Mouse (Mus musculus): ENCODE measurements around the gene Gnptg. TPM values are rescaled to one million over a fixed set of nuclear protein-coding genes. Genes with fewer than 3 reads are reported as not detected.
A peak's percentile ranks its signal among the peaks of the same experiment; 100 is the strongest.

Gene Gnptg
- total RNA-seq, 2 experiments from 2014 or later, result 39.0 to 40.6 TPM

- no peak for DNase-seq (ENCODE audit: low spot score in 2 of 2)
Measured at GRCm38 (mm10) chr17:25210006-25210405, 29.9 kb downstream of the Gnptg start.

DNA sequence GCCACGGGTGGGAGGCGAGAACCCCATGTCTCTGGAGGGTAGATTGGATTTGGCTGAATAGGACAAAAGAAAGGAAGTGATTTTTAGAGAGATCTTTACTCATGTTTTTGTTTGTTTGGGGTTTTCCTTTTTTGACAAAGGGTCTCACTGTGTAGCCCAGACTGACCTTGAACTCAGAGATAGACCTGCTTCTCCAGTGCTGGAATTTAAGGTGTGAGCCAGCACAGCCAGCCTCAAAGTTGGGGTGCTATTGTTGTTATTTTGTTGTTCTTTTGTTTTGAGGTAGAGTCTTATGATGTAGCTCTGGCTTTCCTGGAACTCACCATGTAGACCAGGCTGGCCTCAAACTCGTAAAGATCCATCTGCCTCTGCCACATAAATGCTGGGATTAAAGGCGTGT, 37.5 kb downstream of the Gnptg start:
- no peak for DNase-seq (ENCODE audit: low spot score in 2 of 2)

DNA sequence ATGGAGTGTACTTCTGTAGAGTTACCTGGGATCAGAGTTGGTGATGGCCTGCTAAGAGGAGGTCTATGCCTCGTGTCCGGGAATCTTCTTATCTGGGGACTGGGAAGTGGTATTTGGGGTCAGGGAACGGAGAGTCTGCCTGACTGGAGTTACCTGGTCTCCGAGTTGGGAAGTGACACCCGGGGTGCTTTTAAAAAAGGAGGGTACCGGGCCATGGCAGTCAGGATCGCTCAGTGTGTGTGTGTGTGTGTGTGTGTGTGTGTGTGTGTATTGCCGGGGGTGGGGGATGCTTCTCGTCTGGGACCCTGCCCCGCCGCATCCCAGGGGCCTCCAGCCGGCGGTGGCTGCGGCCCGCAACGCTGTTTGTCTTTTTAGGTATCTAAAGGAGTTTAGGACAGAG, 50.8 kb downstream of the Gnptg start:
- DNase-seq (ENCODE audit: low spot score in 2 of 2), result no peak

GRCm38 (mm10) chr17:25188150-25189031, 51.5 kb downstream of the Gnptg start, which contains the start of gene Unkl:
Unkl (plus strand) TSS chr17:25188397.
- DNase-seq (ENCODE audit: low spot score in 2 of 2), result peak; percentile 68 to 73

- DNase-seq (ENCODE audit: low spot score in 2 of 2), result no peak
Measured at GRCm38 (mm10) chr17:25187784-25188149, 52.2 kb downstream of the Gnptg start.

GRCm38 (mm10) chr17:25184961-25185360, 55.0 kb downstream of the Gnptg start:
- DNase-seq (ENCODE audit: low spot score in 2 of 2), result no peak

GRCm38 (mm10) chr17:25184129-25184691, 55.7 kb downstream of the Gnptg start, which contains the start of gene BC003965:
BC003965 (plus strand) TSS chr17:25184554.
- peak; percentile 95 for DNase-seq (ENCODE audit: low spot score in 2 of 2)

Small RNAs within 50 kb of the gene (microRNA-seq; reads per million reads assigned to microRNA genes)
- 16.0 reads per million, percentile 27 among the genes with 10 or more reads in this experiment for gene Mir3547

Other genes with a start within 250 kb of the Gnptg start
- gene Cramp1l, start 224.3 kb downstream of the Gnptg start, total RNA-seq (2021), result 10 to 100 TPM; 26.3 to 31.8 TPM
- gene Ift140, start 224.0 kb downstream of the Gnptg start, total RNA-seq (2021), result 10 to 100 TPM; 25.7 to 34.2 TPM
- 10 to 100 TPM; 25.5 to 26.4 TPM for gene Tmem204, start 156.5 kb downstream of the Gnptg start, total RNA-seq (2021)
- 10 to 100 TPM; 30.3 to 35.1 TPM for gene Telo2, start 124.2 kb downstream of the Gnptg start, total RNA-seq (2021)
- gene Ptx4, start 119.4 kb downstream of the Gnptg start, total RNA-seq (2021), result under 1 TPM; 0.36 to 0.76 TPM
- gene Clcn7, start 106.7 kb downstream of the Gnptg start, total RNA-seq (2021), result 10 to 100 TPM; 34.6 to 38.6 TPM
- gene Ccdc154, start 77.7 kb downstream of the Gnptg start, total RNA-seq (2021), result under 1 TPM; 0.20 to 0.25 TPM
- gene Gm38655, start 64.7 kb downstream of the Gnptg start, total RNA-seq (2021), result under 1 TPM; 0.45 to 0.48 TPM
- 10 to 100 TPM; 17.7 to 18.3 TPM for gene BC003965, start 55.6 kb downstream of the Gnptg start, total RNA-seq (2021)
- gene Unkl, start 51.7 kb downstream of the Gnptg start, total RNA-seq (2021), result 10 to 100 TPM; 20.8 to 21.6 TPM
- gene Tsr3, start within 50 bp of the Gnptg start, total RNA-seq (2021), result 10 to 100 TPM; 35.6 to 36.5 TPM
- 10 to 100 TPM; 24.4 to 30.7 TPM for gene Baiap3, start 16.2 kb upstream of the Gnptg start, total RNA-seq (2021)
- 100 to 1,000 TPM; 371 to 391 TPM for gene Ube2i, start 34.5 kb upstream of the Gnptg start, total RNA-seq (2021)
- 1 to 10 TPM; 2.4 to 4.6 TPM for gene Prss34, start 58.3 kb upstream of the Gnptg start, total RNA-seq (2021)
- gene Prss28, start 68.5 kb upstream of the Gnptg start, total RNA-seq (2021), result not detected
- not detected for gene Prss29, start 78.5 kb upstream of the Gnptg start, total RNA-seq (2021)
- 1 to 10 TPM; 3.3 to 6.7 TPM for gene Tpsab1, start 105.4 kb upstream of the Gnptg start, total RNA-seq (2021)
- 10 to 100 TPM; 10.3 to 19.6 TPM for gene Tpsb2, start 126.2 kb upstream of the Gnptg start, total RNA-seq (2021)
- gene Tpsg1, start 129.1 kb upstream of the Gnptg start, total RNA-seq (2021), result under 1 TPM in 1 of 2 experiments, not detected in 1; 0.56 TPM
- 10 to 100 TPM; 64.1 to 65.3 TPM for gene Cacna1h, start 193.7 kb upstream of the Gnptg start, total RNA-seq (2021)
- not detected for gene Tekt4, start 214.5 kb upstream of the Gnptg start, total RNA-seq (2021)